7 mouse cellular contexts compared by ENCODE assay signal in the genomic region with DNA sequence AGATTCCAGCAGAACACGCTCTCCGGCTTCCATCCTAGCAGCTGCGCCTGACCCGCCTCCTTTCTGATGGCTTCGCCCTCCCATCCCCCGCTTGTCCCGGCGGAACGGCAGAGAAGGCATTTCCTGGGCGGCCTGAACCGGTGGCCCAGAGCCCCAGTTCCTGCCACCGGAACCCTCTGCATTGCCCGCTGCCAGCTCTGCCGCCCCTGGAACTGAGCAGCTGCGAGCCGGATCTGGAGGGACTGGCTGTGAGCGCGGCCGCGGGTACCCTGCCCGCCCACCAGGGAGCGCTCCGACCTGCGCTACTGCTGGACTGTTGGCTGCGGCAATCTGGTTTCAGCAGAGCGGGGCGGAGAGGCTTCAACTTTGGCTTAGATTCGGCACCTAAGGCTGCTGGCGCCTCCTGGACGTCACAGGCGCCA. TPM values are rescaled to one million over a fixed set of nuclear protein-coding genes. Genes with fewer than 3 reads are reported as not detected.
A peak's percentile ranks its signal among the peaks of the same experiment; 100 is the strongest.
DNase-seq lines count a peak whose midpoint lies in the region; ATAC-seq and TF ChIP-seq lines count a peak whose summit lies in the region.

No protein-coding gene starts in this region.

- peak; percentile 27; the same call in 1 of the 2 replicates for ATAC-seq in limb, embryonic 14.5 days (ENCODE audit: low FRiP score, low read depth)
- no peak for ATAC-seq in midbrain, embryonic 15.5 days (replicated peaks)

- H3K4me2 ChIP-seq in limb, embryonic 14.5 days (replicated peaks; ENCODE audit: low read depth, low read length, severe bottlenecking): peak overlapping the region; percentile 66
- H3K4me2 ChIP-seq in midbrain, embryonic 15.5 days: peak overlapping the region; percentile 41

- peaks cover 46% of the 10 kb centered on the region for H3K27me3 ChIP-seq in limb, embryonic 14.5 days (ENCODE audit: control insufficient read depth, insufficient read depth, low read length)
- H3K27me3 ChIP-seq in midbrain, embryonic 15.5 days (replicated peaks): peaks cover 42% of the 10 kb centered on the region

- no peak for TF ChIP-seq POLR2A in limb, embryonic 14.5 days (IDR thresholded peaks at IDR 0.05; ENCODE audit: borderline replicate concordance, extremely low read depth, insufficient read depth, insufficient read length)

- H3K9me3 ChIP-seq in limb, embryonic 14.5 days (ENCODE audit: control insufficient read depth, low read length): no peaks in the 10 kb centered on the region; the same call in 1 of the 2 replicates
- no peaks in the 10 kb centered on the region for H3K9me3 ChIP-seq in midbrain, embryonic 15.5 days

- DNase-seq in adrenal gland, adult 2 months: peak; percentile 88
- peak; percentile 90 for DNase-seq in embryo, embryonic 9.5 days (ENCODE audit: extremely low spot score)
- peak; percentile 87 for DNase-seq in heart, adult 18-20 months
- peak; percentile 84 for DNase-seq in kidney, adult 11 months
- peak; percentile 81 for DNase-seq in limb, embryonic 14.5 days (ENCODE audit: low spot score)
- DNase-seq in spleen, adult 18-20 months: peak; percentile 75 to 85

- H3K4me3 ChIP-seq in limb, embryonic 14.5 days (replicated peaks; ENCODE audit: low read length): peak overlapping the region; percentile 34
- peak overlapping the region; percentile 24 for H3K4me3 ChIP-seq in midbrain, embryonic 15.5 days

- WGBS in limb, embryonic 14.5 days: 2% methylated on average over 30 of the region's 31 CpGs
- 1% methylated on average over 31 of the region's 31 CpGs for WGBS in midbrain, embryonic 15.5 days

- H3K27ac ChIP-seq in limb, embryonic 14.5 days (replicated peaks; ENCODE audit: low read depth, low read length): no peak overlapping the region
- no peak overlapping the region for H3K27ac ChIP-seq in midbrain, embryonic 15.5 days

- no peaks in the 10 kb centered on the region for H3K36me3 ChIP-seq in limb, embryonic 14.5 days (ENCODE audit: control insufficient read depth, insufficient read depth, low read length)
- H3K36me3 ChIP-seq in midbrain, embryonic 15.5 days (replicated peaks): no peaks in the 10 kb centered on the region

- H3K4me1 ChIP-seq in limb, embryonic 14.5 days (ENCODE audit: control insufficient read depth, insufficient read depth, low read length): peaks cover 7% of the 10 kb centered on the region; the same call in 1 of the 2 replicates
- H3K4me1 ChIP-seq in midbrain, embryonic 15.5 days: peaks cover 43% of the 10 kb centered on the region

- H3K9ac ChIP-seq in limb, embryonic 14.5 days (ENCODE audit: low read depth, low read length, severe bottlenecking): no peak overlapping the region
- no peak overlapping the region for H3K9ac ChIP-seq in midbrain, embryonic 15.5 days

RNA-seq across cellular contexts. Expression of gene Hs3st3b1, which starts 3.1 kb away (rescaled TPM):
- 1 to 10 TPM; 1.7 to 1.8 TPM for total RNA-seq in adrenal gland, adult 2 months (2021)
- polyA plus RNA-seq in adrenal gland, adult 2 months (2012; rRNA removed): 4.1 and 4.8 TPM in 2 replicates
- total RNA-seq in heart, adult 18-20 months (2021): 1 to 10 TPM in 1 of 2 experiments, under 1 TPM in 1; 0.79 to 1.3 TPM
- polyA plus RNA-seq in limb, embryonic 14.5 days (2012; rRNA removed): 18.6 and 24.8 TPM in 2 replicates
- 19.6 and 25.3 TPM in 2 replicates for polyA plus RNA-seq in limb, embryonic 14.5 days (2014; fragmentation: Nextera tagmentation; extraction: Ambion mirVana)
- 13.0 and 14.2 TPM in 2 replicates for polyA plus RNA-seq in midbrain, embryonic 15.5 days (2015; fragmentation: Nextera tagmentation; extraction: Ambion mirVana)
